Mouse (Mus musculus): ENCODE results near the gene Prol1. TPM values are rescaled to one million over a fixed set of nuclear protein-coding genes. Genes with fewer than 3 reads are reported as not detected.
"Not testable (repeated sequence)": the region's sequence is repeated elsewhere in the genome, so short reads cannot be mapped to it uniquely, and the experiment has no call there.

The Prol1 gene
- total RNA-seq (2018; cell fraction: chromatin; rRNA removed), result not detected
- not detected for total RNA-seq (2018; cell fraction: cytosol; rRNA removed)
- total RNA-seq (2018; cell fraction: nucleus; rRNA removed), result not detected
- polyA plus RNA-seq (2018), result not detected in 3 replicates

- Histone ChIP-seq H3K4me3 (ENCODE audit: inconsistent target) (no peak within 1 kb of the TSS), H3K27ac (no peak within 1 kb of the TSS), H3K36me3 (ENCODE audit: inconsistent target) (no peaks in the 10 kb centered on the region), H3K79me2 (ENCODE audit: inconsistent target) (no peaks in the 10 kb centered on the region)
- 83% methylated on average over 1 of the region's 1 CpGs for WGBS (ENCODE audit: missing documents)
These were observed at the start of gene Prol1 for GRCm38 (mm10) chr5:88317012-88317411. TSS of gene Prol1 (plus strand) at chr5:88317312.

GRCm38 (mm10) chr5:88268619-88269018 lies 48.5 kb upstream of the Prol1 start, which contains the start of gene Gm7714:
TSS of gene Gm7714 (plus strand) at chr5:88268919.
- Histone ChIP-seq H3K27ac (no peak within 1 kb of the TSS), H3K79me2 (ENCODE audit: inconsistent target) (no peaks in the 10 kb centered on the region), H3K4me3 (ENCODE audit: inconsistent target) (no peak within 1 kb of the TSS), H3K36me3 (ENCODE audit: inconsistent target) (no peaks in the 10 kb centered on the region)
- 73% methylated on average over 1 of the region's 1 CpGs for WGBS (ENCODE audit: missing documents)

- H3K27ac ChIP-seq; H3K79me2 ChIP-seq (ENCODE audit: inconsistent target); H3K36me3 ChIP-seq (ENCODE audit: inconsistent target); H3K4me3 ChIP-seq (ENCODE audit: inconsistent target): not testable (repeated sequence)
- WGBS (ENCODE audit: missing documents), result 77% methylated on average over 3 of the region's 3 CpGs
These were observed 5.8 kb upstream of the Prol1 start for GRCm38 (mm10) chr5:88311307-88311706.

GRCm38 (mm10) chr5:88348533-88348932 lies 31.4 kb downstream of the Prol1 start:
- H3K79me2 ChIP-seq (ENCODE audit: inconsistent target); H3K27ac ChIP-seq; H3K4me3 ChIP-seq (ENCODE audit: inconsistent target); H3K36me3 ChIP-seq (ENCODE audit: inconsistent target): not testable (repeated sequence)
- 64% methylated on average over 2 of the region's 2 CpGs for WGBS (ENCODE audit: missing documents)

GRCm38 (mm10) chr5:88364768-88365167 lies 47.7 kb downstream of the Prol1 start:
- H3K36me3 ChIP-seq (ENCODE audit: inconsistent target), result no peaks in the 10 kb centered on the region
- no peak overlapping the region for H3K27ac ChIP-seq
- WGBS (ENCODE audit: missing documents), result 0% methylated on average over 2 of the region's 5 CpGs
- no peak overlapping the region for H3K4me3 ChIP-seq (ENCODE audit: inconsistent target)
- no peaks in the 10 kb centered on the region for H3K79me2 ChIP-seq (ENCODE audit: inconsistent target)

- H3K79me2 ChIP-seq (ENCODE audit: inconsistent target), result no peaks in the 10 kb centered on the region
- WGBS (ENCODE audit: missing documents), result 38% methylated on average over 1 of the region's 1 CpGs
- no peaks in the 10 kb centered on the region for H3K36me3 ChIP-seq (ENCODE audit: inconsistent target)
- H3K4me3 ChIP-seq (ENCODE audit: inconsistent target), result no peak overlapping the region
- H3K27ac ChIP-seq, result no peak overlapping the region
These were observed 49.8 kb downstream of the Prol1 start for GRCm38 (mm10) chr5:88366886-88367285.

GRCm38 (mm10) chr5:88370578-88371232 lies 53.6 kb downstream of the Prol1 start:
- Histone ChIP-seq H3K79me2 (ENCODE audit: inconsistent target) (no peaks in the 10 kb centered on the region), H3K4me3 (ENCODE audit: inconsistent target) (no peak overlapping the region), H3K27ac (no peak overlapping the region), H3K36me3 (ENCODE audit: inconsistent target) (no peaks in the 10 kb centered on the region)
- 84% methylated on average over 6 of the region's 6 CpGs for WGBS (ENCODE audit: missing documents)

GRCm38 (mm10) chr5:88372563-88372962 lies 55.5 kb downstream of the Prol1 start:
- Histone ChIP-seq H3K27ac (no peak overlapping the region), H3K4me3 (ENCODE audit: inconsistent target) (no peak overlapping the region), H3K79me2 (ENCODE audit: inconsistent target) (no peaks in the 10 kb centered on the region), H3K36me3 (ENCODE audit: inconsistent target) (no peaks in the 10 kb centered on the region)
- WGBS (ENCODE audit: missing documents), result 88% methylated on average over 6 of the region's 6 CpGs

GRCm38 (mm10) chr5:88375808-88376207 lies 58.7 kb downstream of the Prol1 start, which contains the start of gene Amtn:
TSS of gene Amtn (plus strand) at chr5:88376108.
- Histone ChIP-seq H3K4me3 (ENCODE audit: inconsistent target) (no peak within 1 kb of the TSS), H3K36me3 (ENCODE audit: inconsistent target) (no peaks in the 10 kb centered on the region), H3K27ac (no peak within 1 kb of the TSS), H3K79me2 (ENCODE audit: inconsistent target) (no peaks in the 10 kb centered on the region)
- 83% methylated on average over 4 of the region's 4 CpGs for WGBS (ENCODE audit: missing documents)

Other genes with a start within 250 kb of the Prol1 start
- not detected in 3 replicates for gene Smr2, start 230.8 kb upstream of the Prol1 start, polyA plus RNA-seq (2018)
- not detected in 3 replicates for gene Gm11116, start 205.8 kb upstream of the Prol1 start, polyA plus RNA-seq (2018)
- not detected in 3 replicates for gene Gm11115, start 163.2 kb upstream of the Prol1 start, polyA plus RNA-seq (2018)
- gene Gm7714, start 48.4 kb upstream of the Prol1 start, polyA plus RNA-seq (2018), result not detected in 3 replicates
- not detected in 3 replicates for gene Amtn, start 58.8 kb downstream of the Prol1 start, polyA plus RNA-seq (2018)
- not detected in 3 replicates for gene Ambn, start 138.7 kb downstream of the Prol1 start, polyA plus RNA-seq (2018)
- not detected in 3 replicates for gene Enam, start 170.7 kb downstream of the Prol1 start, polyA plus RNA-seq (2018)
- 0.27 to 1.2 TPM (median 0.77 TPM) in 3 replicates for gene Jchain, start 210.6 kb downstream of the Prol1 start, polyA plus RNA-seq (2018)
- 69.2 to 155 TPM (median 75.8 TPM) in 3 replicates for gene Utp3, start 237.2 kb downstream of the Prol1 start, polyA plus RNA-seq (2018)
- gene Rufy3, start 247.7 kb downstream of the Prol1 start, polyA plus RNA-seq (2018), result 44.6 to 92.2 TPM (median 86.4 TPM) in 3 replicates